Mouse (Mus musculus) lung, embryonic 16.5 days (tissue): ENCODE measurements at regions not wholly inside any gene's neighbourhood (a gene's known extent, or its start where the extent isn't known, plus 50 kb on each side); places are given as distances from the start of the nearest gene placed in this dataset.

Source experiments
- ATAC-seq: fragments of 200-750 bp; cut with Nextera tagmentation; 2 replicates; pipeline ENCODE4 v1.8.0; 2017; ENCODE audit warnings: low read depth, mild to moderate bottlenecking, moderate library complexity
- H3K27ac ChIP-seq: fragments of 300-500 bp; sonication (generic); 2 replicates; pipeline ENCODE4 v1.5.1; 2014; ENCODE audit warnings: mild to moderate bottlenecking, control low read depth, low read length
- H3K27me3 ChIP-seq: fragments of 300-500 bp; sonication (generic); 2 replicates; pipeline ENCODE4 v1.6.1; 2014; ENCODE audit warnings: low read depth, low read length, mixed read lengths; ENCODE audit not compliant: control insufficient read depth, insufficient read depth
- H3K36me3 ChIP-seq: fragments of 300-500 bp; sonication (generic); 2 replicates; pipeline ENCODE4 v1.6.1; 2014; ENCODE audit warnings: low read length; ENCODE audit not compliant: control insufficient read depth, insufficient read depth
- H3K4me1 ChIP-seq: fragments of 300-500 bp; sonication (generic); replicated peaks from 2 replicates; pipeline ENCODE4 v1.6.1; 2014; ENCODE audit warnings: low read length, mixed read lengths; ENCODE audit not compliant: control insufficient read depth, insufficient read depth
- H3K4me2 ChIP-seq: fragments of 300-500 bp; sonication (generic); 2 replicates; pipeline ENCODE4 v1.6.1; 2014; ENCODE audit warnings: low read depth, low read length, control low read depth
- H3K4me3 ChIP-seq: fragments of 300-500 bp; sonication (generic); 2 replicates; pipeline ENCODE4 v1.5.1; 2014; ENCODE audit warnings: mild to moderate bottlenecking, low read length, control low read depth
- H3K9ac ChIP-seq: fragments of 300-500 bp; sonication (generic); 2 replicates; pipeline ENCODE4 v1.6.1; 2014; ENCODE audit warnings: low read length, control low read depth
- H3K9me3 ChIP-seq: fragments of 300-500 bp; sonication (generic); 2 replicates; pipeline ENCODE4 v1.6.1; 2016; ENCODE audit warnings: low read length; ENCODE audit not compliant: control insufficient read depth
- WGBS: fragments of 180-500 bp; shearing (Covaris S2); extraction: QIAGEN DNeasy Blood & Tissue Kit; methylation state at CpG from one replicate; pipeline ENCODE4 v1.1.7; 2014; 5-methylcytosine and 5-hydroxymethylcytosine counted together

GRCm38 (mm10) chr6:89215021-89215420 is 147.4 kb downstream of the Plxna1 start:
- Histone ChIP-seq H3K4me1 (no peaks in the 10 kb centered on the region), H3K9me3 (no peaks in the 10 kb centered on the region), H3K27me3 (no peaks in the 10 kb centered on the region), H3K9ac (no peak overlapping the region), H3K4me3 (no peak overlapping the region), H3K27ac (no peak overlapping the region), H3K4me2 (no peak overlapping the region), H3K36me3 (no peaks in the 10 kb centered on the region)
- 60% methylated on average over 3 of the region's 3 CpGs for WGBS
- ATAC-seq = no peak

GRCm38 (mm10) chr6:89235416-89236075 is 126.9 kb downstream of the Plxna1 start:
- Histone ChIP-seq H3K9me3 (no peaks in the 10 kb centered on the region), H3K4me2 (peak overlapping the region; percentile 27; the same call in 1 of the 2 replicates), H3K4me3 (no peak overlapping the region), H3K27ac (no peak overlapping the region), H3K4me1 (no peaks in the 10 kb centered on the region), H3K27me3 (peaks cover 7% of the 10 kb centered on the region; the same call in 1 of the 2 replicates), H3K9ac (no peak overlapping the region; the same call in 1 of the 2 replicates), H3K36me3 (no peaks in the 10 kb centered on the region)
- no peak for ATAC-seq
- WGBS = 29% methylated on average over 27 of the region's 27 CpGs

- no peak for ATAC-seq
- 21% methylated on average over 8 of the region's 8 CpGs for WGBS
- H3K27me3 ChIP-seq = peaks cover 7% of the 10 kb centered on the region; the same call in 1 of the 2 replicates
Measured at GRCm38 (mm10) chr6:89236226-89236625, 126.2 kb downstream of the Plxna1 start.

GRCm38 (mm10) chr6:89236892-89237646 is 125.4 kb downstream of the Plxna1 start:
- 68% methylated on average over 10 of the region's 10 CpGs for WGBS
- no peak for ATAC-seq
- Histone ChIP-seq H3K9me3 (no peaks in the 10 kb centered on the region), H3K4me3 (no peak overlapping the region), H3K4me2 (no peak overlapping the region), H3K27ac (no peak overlapping the region), H3K36me3 (no peaks in the 10 kb centered on the region), H3K4me1 (no peaks in the 10 kb centered on the region), H3K9ac (no peak overlapping the region), H3K27me3 (peaks cover 7% of the 10 kb centered on the region; the same call in 1 of the 2 replicates)

More at GRCm38 (mm10) chr6:89236226-89236625, 126.2 kb downstream of the Plxna1 start:
- Histone ChIP-seq H3K36me3 (no peaks in the 10 kb centered on the region), H3K27ac (no peak overlapping the region), H3K4me1 (no peaks in the 10 kb centered on the region), H3K9ac (no peak overlapping the region), H3K9me3 (no peaks in the 10 kb centered on the region), H3K4me3 (no peak overlapping the region), H3K4me2 (no peak overlapping the region)

- peaks cover 7% of the 10 kb centered on the region; the same call in 1 of the 2 replicates for H3K27me3 ChIP-seq
Measured at GRCm38 (mm10) chr6:89238871-89239270, 123.5 kb downstream of the Plxna1 start.

GRCm38 (mm10) chr6:89239511-89239910 is 122.9 kb downstream of the Plxna1 start:
- Histone ChIP-seq H3K9ac (no peak overlapping the region), H3K9me3 (no peaks in the 10 kb centered on the region), H3K4me3 (no peak overlapping the region), H3K4me2 (no peak overlapping the region), H3K36me3 (no peaks in the 10 kb centered on the region), H3K27me3 (peaks cover 7% of the 10 kb centered on the region; the same call in 1 of the 2 replicates), H3K27ac (no peak overlapping the region), H3K4me1 (no peaks in the 10 kb centered on the region)
- ATAC-seq = peak; percentile 59
- 20% methylated on average over 8 of the region's 8 CpGs for WGBS

More at GRCm38 (mm10) chr6:89238871-89239270, 123.5 kb downstream of the Plxna1 start:
- Histone ChIP-seq H3K9ac (no peak overlapping the region), H3K36me3 (no peaks in the 10 kb centered on the region), H3K4me3 (no peak overlapping the region), H3K27ac (no peak overlapping the region), H3K4me2 (no peak overlapping the region), H3K9me3 (no peaks in the 10 kb centered on the region), H3K4me1 (no peaks in the 10 kb centered on the region)
- WGBS = 34% methylated on average over 14 of the region's 14 CpGs
- no peak for ATAC-seq

- Histone ChIP-seq H3K27me3 (peaks cover 4% of the 10 kb centered on the region; the same call in 1 of the 2 replicates), H3K27ac (no peak overlapping the region), H3K9ac (no peak overlapping the region), H3K36me3 (no peaks in the 10 kb centered on the region), H3K4me2 (no peak overlapping the region), H3K9me3 (no peaks in the 10 kb centered on the region), H3K4me1 (no peaks in the 10 kb centered on the region), H3K4me3 (no peak overlapping the region)
- ATAC-seq = no peak
- WGBS = 19% methylated on average over 4 of the region's 4 CpGs
Measured at GRCm38 (mm10) chr6:89240168-89240705, 122.2 kb downstream of the Plxna1 start.

GRCm38 (mm10) chr6:89242371-89243288 is 119.8 kb downstream of the Plxna1 start:
- Histone ChIP-seq H3K36me3 (no peaks in the 10 kb centered on the region), H3K27ac (no peak overlapping the region), H3K9me3 (no peaks in the 10 kb centered on the region), H3K4me3 (no peak overlapping the region), H3K4me2 (no peak overlapping the region), H3K4me1 (no peaks in the 10 kb centered on the region), H3K9ac (no peak overlapping the region), H3K27me3 (0 out of 2 replicates have a peak, but pooled peaks cover 4% of the 10 kb centered on the region)
- ATAC-seq = no peak
- WGBS = 31% methylated on average over 18 of the region's 18 CpGs
